Mouse (Mus musculus) cerebellum, adult 8-10 months (tissue): Measurements from ENCODE around the gene Dus2.
A peak's percentile ranks its signal among the peaks of the same experiment; 100 is the strongest.

Source experiments
- DNase-seq: peaks from one replicate; pipeline ENCODE4 v3.0.0; 2022

Dus2 gene

GRCm38 (mm10) chr8:106046872-106047559, 55.9 kb downstream of the Dus2 start:
- no peak for DNase-seq

- DNase-seq, result no peak
These were observed 56.9 kb downstream of the Dus2 start for GRCm38 (mm10) chr8:106047854-106048630.

GRCm38 (mm10) chr8:106049840-106050239, 58.7 kb downstream of the Dus2 start:
- no peak for DNase-seq

- no peak for DNase-seq
These were observed 59.9 kb downstream of the Dus2 start for GRCm38 (mm10) chr8:106051068-106051467.

- DNase-seq, result no peak
These were observed 61.5 kb downstream of the Dus2 start for GRCm38 (mm10) chr8:106052510-106053089.

GRCm38 (mm10) chr8:106054190-106054811, 63.2 kb downstream of the Dus2 start:
- no peak for DNase-seq

GRCm38 (mm10) chr8:106055038-106055437, 63.9 kb downstream of the Dus2 start:
- DNase-seq, result no peak

GRCm38 (mm10) chr8:106056455-106056982, 65.4 kb downstream of the Dus2 start:
- DNase-seq, result no peak

GRCm38 (mm10) chr8:106058731-106059612, 67.8 kb downstream of the Dus2 start, which contains the start of gene Nfatc3:
TSS of gene Nfatc3 (plus strand) at chr8:106058840.
- peak; percentile 91 for DNase-seq

GRCm38 (mm10) chr8:106059613-106060371, 68.7 kb downstream of the Dus2 start:
- DNase-seq, result peak; percentile 53

- no peak for DNase-seq
These were observed 69.4 kb downstream of the Dus2 start for GRCm38 (mm10) chr8:106060521-106060920.

- no peak for DNase-seq
These were observed 70.5 kb downstream of the Dus2 start for GRCm38 (mm10) chr8:106061686-106062085.

- no peak for DNase-seq
These were observed 71.9 kb downstream of the Dus2 start for GRCm38 (mm10) chr8:106063046-106063445.

- DNase-seq, result no peak
These were observed 75.6 kb downstream of the Dus2 start for GRCm38 (mm10) chr8:106066721-106067120.

- DNase-seq, result no peak
These were observed 78.4 kb downstream of the Dus2 start for GRCm38 (mm10) chr8:106069565-106069964.

GRCm38 (mm10) chr8:106072113-106072512, 81.0 kb downstream of the Dus2 start:
- no peak for DNase-seq

GRCm38 (mm10) chr8:106074236-106074635, 83.1 kb downstream of the Dus2 start:
- no peak for DNase-seq

- DNase-seq, result no peak
These were observed 83.5 kb downstream of the Dus2 start for GRCm38 (mm10) chr8:106074659-106075058.

- DNase-seq, result no peak
These were observed 84.2 kb downstream of the Dus2 start for GRCm38 (mm10) chr8:106075161-106075862.

- no peak for DNase-seq
These were observed 84.7 kb downstream of the Dus2 start for GRCm38 (mm10) chr8:106075863-106076174.

- no peak for DNase-seq
These were observed 85.5 kb downstream of the Dus2 start for GRCm38 (mm10) chr8:106076612-106077011.
